Mouse (Mus musculus) stomach, postnatal 0 days (tissue): ENCODE data around the gene Thsd4.

Source experiments
- CTCF ChIP-seq: IDR thresholded peaks from 2 replicates; pipeline ENCODE4 v1.5.1; 2016; ENCODE audit warnings: antibody characterized with exemption, low read depth, mild to moderate bottlenecking, moderate library complexity
- EP300 ChIP-seq: optimal IDR thresholded peaks from 2 replicates; pipeline ENCODE3; 2016; ENCODE audit warnings: antibody characterized with exemption

GRCm38 (mm10) chr9:60067241-60067640 lies 454.6 kb downstream of the Thsd4 start:
- no peak for TF ChIP-seq CTCF
- TF ChIP-seq EP300: no peak
